Mouse (Mus musculus) c-Kit-positive CD71-positive TER-119-negative erythroid progenitor cells, embryonic 14.5 days (primary cell): ENCODE measurements around the gene Trmu.
A peak's percentile ranks its signal among the peaks of the same experiment; 100 is the strongest.
"Not testable (repeated sequence)": the region's sequence is repeated elsewhere in the genome, so short reads cannot be mapped to it uniquely, and the experiment has no call there.

Experiments used
- DNase-seq: peaks from one replicate; pipeline ENCODE4 v3.0.0-alpha.2; 2013; ENCODE audit warnings: low read depth

Trmu gene

GRCm38 (mm10) chr15:85878848-85879497 lies at the start of gene Trmu:
Gene Trmu (plus strand): TSS chr15:85879312.
- peak; percentile 80 for DNase-seq

- DNase-seq, result no peak
Observed at GRCm38 (mm10) chr15:85829470-85829869, 49.6 kb upstream of the Trmu start.

- DNase-seq, result peak; percentile 70
Observed at GRCm38 (mm10) chr15:85831954-85832590, 47.0 kb upstream of the Trmu start, which contains the start of gene Ttc38. Gene Ttc38 (plus strand): TSS chr15:85832306.

GRCm38 (mm10) chr15:85832599-85832998 lies 46.5 kb upstream of the Trmu start:
- no peak for DNase-seq

- no peak for DNase-seq
Observed at GRCm38 (mm10) chr15:85835335-85835734, 43.8 kb upstream of the Trmu start.

- no peak for DNase-seq
Observed at GRCm38 (mm10) chr15:85836887-85837286, 42.2 kb upstream of the Trmu start.

- DNase-seq, result no peak
Observed at GRCm38 (mm10) chr15:85840983-85841382, 38.1 kb upstream of the Trmu start.

GRCm38 (mm10) chr15:85841796-85842360 lies 37.2 kb upstream of the Trmu start:
- DNase-seq, result no peak

GRCm38 (mm10) chr15:85845071-85845470 lies 34.0 kb upstream of the Trmu start:
- no peak for DNase-seq

GRCm38 (mm10) chr15:85851656-85852392 lies 27.3 kb upstream of the Trmu start:
- no peak for DNase-seq

- no peak for DNase-seq
Observed at GRCm38 (mm10) chr15:85858980-85859489, 20.1 kb upstream of the Trmu start.

GRCm38 (mm10) chr15:85859490-85860031 lies 19.6 kb upstream of the Trmu start, which contains the start of gene Gtse1:
Gene Gtse1 (plus strand): TSS chr15:85859745.
- peak; percentile 93 for DNase-seq

- not testable (repeated sequence) for DNase-seq
Observed at GRCm38 (mm10) chr15:85865913-85866312, 13.2 kb upstream of the Trmu start.

GRCm38 (mm10) chr15:85867696-85868095 lies 11.4 kb upstream of the Trmu start:
- peak; percentile 62 for DNase-seq

GRCm38 (mm10) chr15:85877336-85877735 lies 1.8 kb upstream of the Trmu start:
- DNase-seq, result no peak

- no peak for DNase-seq
Observed at GRCm38 (mm10) chr15:85879498-85879895, 385 bp downstream of the Trmu start.

- no peak for DNase-seq
Observed at GRCm38 (mm10) chr15:85885606-85886005, 6.5 kb downstream of the Trmu start.

- no peak for DNase-seq
Observed at GRCm38 (mm10) chr15:85889235-85889634, 10.1 kb downstream of the Trmu start.

GRCm38 (mm10) chr15:85891971-85892370 lies 12.9 kb downstream of the Trmu start:
- DNase-seq, result no peak

GRCm38 (mm10) chr15:85892498-85893118 lies 13.5 kb downstream of the Trmu start:
- no peak for DNase-seq

GRCm38 (mm10) chr15:85893871-85894270 lies 14.8 kb downstream of the Trmu start:
- DNase-seq, result no peak

GRCm38 (mm10) chr15:85896284-85896683 lies 17.2 kb downstream of the Trmu start:
- peak; percentile 59 for DNase-seq
